Mouse (Mus musculus): ENCODE data around the gene Fam19a1.

GRCm38 (mm10) chr6:96677813-96678212 is 564.9 kb downstream of the Fam19a1 start:
- no peak for TF ChIP-seq CTCF (IDR thresholded peaks at IDR 0.05)
- TF ChIP-seq POLR2A (IDR thresholded peaks at IDR 0.05; ENCODE audit: insufficient read depth, low read depth, low read length): no peak
- no peak for TF ChIP-seq EP300 (IDR thresholded peaks at IDR 0.05; ENCODE audit: insufficient read depth, low read depth, low read length)

Measured in heart, adult 2 months (tissue).